Mouse (Mus musculus) adrenal gland, postnatal 36 days (tissue): ENCODE data around the gene Nmnat3. TPM values are rescaled to one million over a fixed set of nuclear protein-coding genes. Genes with fewer than 3 reads are reported as not detected.
A peak's percentile ranks its signal among the peaks of the same experiment; 100 is the strongest.
"Not testable (repeated sequence)": the region's sequence is repeated elsewhere in the genome, so short reads cannot be mapped to it uniquely, and the experiment has no call there.

ENCODE experiments used
- DNase-seq, 2 experiments: peaks; one replicate each; pipeline ENCODE4 v3.0.0; 2021; ENCODE audit warnings: mixed read lengths in 1 of 2
- long read RNA-seq, 2 experiments: library from polyadenylated mRNA; stranded (forward); transcript quantifications; one replicate each; pipeline ENCODE4 v2.0.0; 2021; ENCODE audit warnings: borderline sequencing depth in 2 of 2
- total RNA-seq, 2 experiments: library from RNA; stranded (reverse); gene quantifications; 2 replicates each; pipeline ENCODE4 v1.2.3; 2021

Nmnat3 gene
- total RNA-seq, result 10 to 100 TPM; 15.8 to 16.9 TPM
- long read RNA-seq, experiment 1, transcript Nmnat3-201 (5 exons, 2,166 nt), result major isoform, 12 of 33 reads
- long read RNA-seq, experiment 1, partial matches to known transcripts, result 1 of 33 reads
- long read RNA-seq, experiment 1, other reads (novel, unspliced or antisense), result 20 of 33 reads
- long read RNA-seq, experiment 2, partial matches to known transcripts, result 0 of 5 reads
- long read RNA-seq, experiment 2, other reads (novel, unspliced or antisense), result 3 of 5 reads

GRCm38 (mm10) chr9:98287135-98287534 is at the start of gene Nmnat3:
Gene Nmnat3 (plus strand): TSS chr9:98287435.
- not testable (repeated sequence) for DNase-seq

GRCm38 (mm10) chr9:98243481-98243880 is 43.8 kb upstream of the Nmnat3 start:
- peak in 1 of 2 experiments; percentile 10 for DNase-seq

- peak; percentile 19 to 43 for DNase-seq
Measured at GRCm38 (mm10) chr9:98244223-98244622, 43.0 kb upstream of the Nmnat3 start.

GRCm38 (mm10) chr9:98245226-98245625 is 42.0 kb upstream of the Nmnat3 start:
- DNase-seq, result no peak

- no peak for DNase-seq
Measured at GRCm38 (mm10) chr9:98246351-98246750, 40.9 kb upstream of the Nmnat3 start.

- DNase-seq, result peak in 1 of 2 experiments; percentile 12
Measured at GRCm38 (mm10) chr9:98260210-98260609, 27.0 kb upstream of the Nmnat3 start.

GRCm38 (mm10) chr9:98261461-98262011 is 25.7 kb upstream of the Nmnat3 start:
- DNase-seq, result no peak

GRCm38 (mm10) chr9:98264916-98265315 is 22.3 kb upstream of the Nmnat3 start:
- DNase-seq, result no peak

- DNase-seq, result no peak
Measured at GRCm38 (mm10) chr9:98272734-98273133, 14.5 kb upstream of the Nmnat3 start.

- DNase-seq, result no peak
Measured at GRCm38 (mm10) chr9:98275080-98275479, 12.2 kb upstream of the Nmnat3 start.

GRCm38 (mm10) chr9:98280162-98280561 is 7.1 kb upstream of the Nmnat3 start:
- no peak for DNase-seq

GRCm38 (mm10) chr9:98285606-98286301 is 1.5 kb upstream of the Nmnat3 start:
- no peak for DNase-seq

GRCm38 (mm10) chr9:98289665-98290064 is 2.4 kb downstream of the Nmnat3 start:
- DNase-seq, result no peak

- no peak for DNase-seq
Measured at GRCm38 (mm10) chr9:98290591-98290990, 3.4 kb downstream of the Nmnat3 start.

GRCm38 (mm10) chr9:98296383-98297201 is 9.4 kb downstream of the Nmnat3 start:
- peak; percentile 95 to 97 for DNase-seq

- DNase-seq, result peak; percentile 29 to 44
Measured at GRCm38 (mm10) chr9:98297234-98297936, 10.2 kb downstream of the Nmnat3 start.

- DNase-seq, result no peak
Measured at GRCm38 (mm10) chr9:98297937-98298595, 10.8 kb downstream of the Nmnat3 start.

GRCm38 (mm10) chr9:98298761-98299160 is 11.5 kb downstream of the Nmnat3 start:
- DNase-seq, result no peak

- DNase-seq, result no peak
Measured at GRCm38 (mm10) chr9:98299235-98299634, 12.0 kb downstream of the Nmnat3 start.

- DNase-seq, result no peak
Measured at GRCm38 (mm10) chr9:98300582-98300981, 13.3 kb downstream of the Nmnat3 start.

GRCm38 (mm10) chr9:98307011-98307410 is 19.8 kb downstream of the Nmnat3 start:
- DNase-seq, result no peak
